Mouse (Mus musculus) heart, embryonic 11.5 days (tissue): ENCODE data around the gene Ndufaf5. TPM values are rescaled to one million over a fixed set of nuclear protein-coding genes. Genes with fewer than 3 reads are reported as not detected.

Experiments used
- ATAC-seq: fragments of 200-750 bp; cut with Nextera tagmentation; replicated peaks from 2 replicates; pipeline ENCODE4 v1.8.0; 2017; ENCODE audit warnings: moderate library complexity; ENCODE audit not compliant: insufficient number of reproducible peaks, low FRiP score, low TSS enrichment
- H3K27ac ChIP-seq: fragments of 300-500 bp; sonication (generic); 2 replicates; pipeline ENCODE4 v1.5.1; 2014; ENCODE audit warnings: mild to moderate bottlenecking, low read depth, low read length
- H3K27me3 ChIP-seq: fragments of 300-500 bp; sonication (generic); 2 replicates; pipeline ENCODE4 v1.6.1; 2014; ENCODE audit warnings: mild to moderate bottlenecking, low read length, mixed read lengths; ENCODE audit not compliant: control insufficient read depth, insufficient read depth
- H3K36me3 ChIP-seq: fragments of 300-500 bp; sonication (generic); 2 replicates; pipeline ENCODE4 v1.6.1; 2014; ENCODE audit warnings: mild to moderate bottlenecking, low read length, moderate library complexity, mixed read lengths; ENCODE audit not compliant: control insufficient read depth, insufficient read depth
- H3K4me1 ChIP-seq: fragments of 300-500 bp; sonication (generic); 2 replicates; pipeline ENCODE4 v1.6.1; 2014; ENCODE audit warnings: low read length; ENCODE audit not compliant: control insufficient read depth, insufficient read depth
- H3K4me2 ChIP-seq: fragments of 300-500 bp; sonication (generic); 2 replicates; pipeline ENCODE4 v1.6.1; 2014; ENCODE audit warnings: mild to moderate bottlenecking, moderate library complexity
- H3K4me3 ChIP-seq: fragments of 300-500 bp; sonication (generic); 2 replicates; pipeline ENCODE4 v1.5.1; 2014; ENCODE audit warnings: low read depth, low read length
- H3K9ac ChIP-seq: fragments of 300-500 bp; sonication (generic); 2 replicates; pipeline ENCODE4 v1.6.1; 2014; ENCODE audit warnings: mild to moderate bottlenecking, low read depth, low read length, moderate library complexity
- H3K9me3 ChIP-seq: fragments of 300-500 bp; sonication (generic); replicated peaks from 2 replicates; pipeline ENCODE4 v1.6.1; 2016; ENCODE audit warnings: low read length; ENCODE audit not compliant: control insufficient read depth
- WGBS: fragments of 180-500 bp; shearing (Covaris S2); extraction: QIAGEN DNeasy Blood & Tissue Kit; methylation state at CpG from one replicate; pipeline ENCODE4 v1.1.7; 2014; ENCODE audit not compliant: insufficient replicate concordance; 5-methylcytosine and 5-hydroxymethylcytosine counted together
- polyA plus RNA-seq: library from polyadenylated mRNA; unstranded; fragments of >200 nt; fragmentation: Nextera tagmentation; extraction: Ambion mirVana; gene quantifications from 2 replicates; pipeline ENCODE4 v1.2.1, GENCODE M21; 2014

The Ndufaf5 gene
- polyA plus RNA-seq, 1 experiment from 2014 or later: 37.6 TPM

DNA sequence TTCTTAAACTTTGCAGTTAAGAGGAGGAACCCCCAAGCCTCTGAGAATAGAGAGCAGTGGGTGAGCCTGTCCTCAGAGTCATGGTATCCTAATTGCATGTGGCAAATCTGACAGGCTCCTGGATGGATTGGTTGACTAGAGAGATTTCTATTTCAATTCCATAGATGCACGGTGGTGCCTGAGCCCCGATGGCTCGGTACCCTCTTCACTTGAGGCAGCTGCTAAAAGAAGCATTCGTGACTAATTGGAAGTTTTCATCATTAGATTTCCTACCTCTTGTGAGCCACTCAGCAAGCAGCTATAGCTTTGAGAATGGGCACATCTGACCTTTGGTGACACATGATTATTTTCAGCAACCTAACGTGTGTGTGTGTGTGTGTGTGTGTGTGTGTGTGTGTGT, 71.9 kb downstream of the Ndufaf5 start:
- H3K27me3 ChIP-seq: no peaks in the 10 kb centered on the region
- no peaks in the 10 kb centered on the region for H3K36me3 ChIP-seq
- H3K9ac ChIP-seq: no peak overlapping the region
- ATAC-seq: no peak
- no peaks in the 10 kb centered on the region for H3K4me1 ChIP-seq
- H3K4me2 ChIP-seq: no peak overlapping the region
- WGBS: 77% methylated on average over 5 of the region's 5 CpGs
- H3K27ac ChIP-seq: no peak overlapping the region
- no peak overlapping the region for H3K4me3 ChIP-seq
- H3K9me3 ChIP-seq: no peaks in the 10 kb centered on the region

DNA sequence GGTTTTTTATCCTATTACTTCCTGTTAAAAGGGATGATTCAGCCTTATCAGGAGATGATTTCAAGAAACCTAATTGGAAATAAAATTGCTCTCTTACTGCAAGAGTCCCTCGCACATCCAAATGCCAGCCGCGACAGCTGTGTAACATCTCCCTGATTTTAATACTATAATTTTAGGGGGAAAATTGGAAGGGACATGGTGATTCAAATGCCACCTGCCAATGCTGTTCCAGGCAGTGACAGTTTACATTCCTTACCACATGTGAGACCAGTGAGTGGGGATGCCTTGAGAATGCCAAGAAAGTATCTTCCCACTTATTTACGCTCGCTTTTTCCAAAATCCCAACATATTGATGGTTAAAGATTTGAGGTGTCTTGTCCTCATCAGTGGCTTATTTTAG, 72.7 kb downstream of the Ndufaf5 start:
- Histone ChIP-seq H3K9ac (no peak overlapping the region), H3K27ac (no peak overlapping the region), H3K9me3 (no peaks in the 10 kb centered on the region), H3K27me3 (no peaks in the 10 kb centered on the region), H3K36me3 (no peaks in the 10 kb centered on the region), H3K4me3 (no peak overlapping the region), H3K4me2 (no peak overlapping the region), H3K4me1 (no peaks in the 10 kb centered on the region)
- 93% methylated on average over 5 of the region's 5 CpGs for WGBS
- no peak for ATAC-seq

Other genes with a start within 250 kb of the Ndufaf5 start
- gene Tasp1, start 103.8 kb upstream of the Ndufaf5 start, polyA plus RNA-seq: 14.7 and 15.5 TPM in 2 replicates
- gene Gm17374, start 18.6 kb upstream of the Ndufaf5 start, polyA plus RNA-seq: not detected in 2 replicates
- gene Esf1, start 85 bp upstream of the Ndufaf5 start, polyA plus RNA-seq: 20.7 and 21.5 TPM in 2 replicates
- not detected in 2 replicates for gene Sel1l2, start 219.1 kb downstream of the Ndufaf5 start, polyA plus RNA-seq
- 20.5 and 27.7 TPM in 2 replicates for gene Macrod2, start 224.7 kb downstream of the Ndufaf5 start, polyA plus RNA-seq